Mouse (Mus musculus) hindbrain, embryonic 12.5 days (tissue): ENCODE measurements around the gene Ggt5. TPM values are rescaled to one million over a fixed set of nuclear protein-coding genes. Genes with fewer than 3 reads are reported as not detected.

ENCODE experiments used
- ATAC-seq: fragments of 200-750 bp; cut with Nextera tagmentation; 2 replicates; pipeline ENCODE4 v1.8.0; 2017; ENCODE audit warnings: moderate TSS enrichment; ENCODE audit not compliant: low FRiP score
- H3K27ac ChIP-seq: fragments of 300-500 bp; sonication (generic); 2 replicates; pipeline ENCODE4 v1.5.1; 2016; ENCODE audit warnings: mild to moderate bottlenecking
- H3K27me3 ChIP-seq: fragments of 300-500 bp; sonication (generic); 2 replicates; pipeline ENCODE4 v1.6.1; 2016; ENCODE audit warnings: mild to moderate bottlenecking
- H3K36me3 ChIP-seq: fragments of 300-500 bp; sonication (generic); 2 replicates; pipeline ENCODE4 v1.6.1; 2016; ENCODE audit warnings: mild to moderate bottlenecking
- H3K4me1 ChIP-seq: fragments of 300-500 bp; sonication (generic); 2 replicates; pipeline ENCODE4 v1.6.1; 2016
- H3K4me2 ChIP-seq: fragments of 300-500 bp; sonication (generic); replicated peaks from 2 replicates; pipeline ENCODE4 v1.6.1; 2016; ENCODE audit warnings: mild to moderate bottlenecking
- H3K4me3 ChIP-seq: fragments of 300-500 bp; sonication (generic); 2 replicates; pipeline ENCODE4 v1.5.1; 2016; ENCODE audit warnings: mild to moderate bottlenecking
- H3K9ac ChIP-seq: fragments of 300-500 bp; sonication (generic); 2 replicates; pipeline ENCODE4 v1.6.1; 2016; ENCODE audit warnings: mild to moderate bottlenecking, moderate library complexity
- H3K9me3 ChIP-seq: fragments of 300-500 bp; sonication (generic); replicated peaks from 2 replicates; pipeline ENCODE4 v1.6.1; 2016; ENCODE audit warnings: mild to moderate bottlenecking
- WGBS: fragments of 180-500 bp; shearing (Covaris S2); methylation state at CpG from one replicate; pipeline ENCODE4 v1.1.7; 2016; 5-methylcytosine and 5-hydroxymethylcytosine counted together
- polyA plus RNA-seq: library from polyadenylated mRNA; unstranded; fragments of >200 nt; fragmentation: Nextera tagmentation; extraction: Ambion mirVana; gene quantifications from 2 replicates; pipeline ENCODE4 v1.2.1, GENCODE M21; 2016

The Ggt5 gene
- polyA plus RNA-seq, 1 experiment from 2014 or later, result 2.1 TPM

GRCm38 (mm10) chr10:75595981-75596380 is 6.8 kb downstream of the Ggt5 start:
- no peaks in the 10 kb centered on the region for H3K36me3 ChIP-seq
- WGBS, result 90% methylated on average over 8 of the region's 8 CpGs
- H3K9me3 ChIP-seq, result peaks cover 3% of the 10 kb centered on the region; the same call in 1 of the 2 replicates
- no peak overlapping the region for H3K9ac ChIP-seq
- H3K4me1 ChIP-seq, result no peaks in the 10 kb centered on the region
- H3K27me3 ChIP-seq, result no peaks in the 10 kb centered on the region
- no peak overlapping the region for H3K4me3 ChIP-seq
- no peak overlapping the region for H3K4me2 ChIP-seq
- H3K27ac ChIP-seq, result no peak overlapping the region
- no peak for ATAC-seq

DNA sequence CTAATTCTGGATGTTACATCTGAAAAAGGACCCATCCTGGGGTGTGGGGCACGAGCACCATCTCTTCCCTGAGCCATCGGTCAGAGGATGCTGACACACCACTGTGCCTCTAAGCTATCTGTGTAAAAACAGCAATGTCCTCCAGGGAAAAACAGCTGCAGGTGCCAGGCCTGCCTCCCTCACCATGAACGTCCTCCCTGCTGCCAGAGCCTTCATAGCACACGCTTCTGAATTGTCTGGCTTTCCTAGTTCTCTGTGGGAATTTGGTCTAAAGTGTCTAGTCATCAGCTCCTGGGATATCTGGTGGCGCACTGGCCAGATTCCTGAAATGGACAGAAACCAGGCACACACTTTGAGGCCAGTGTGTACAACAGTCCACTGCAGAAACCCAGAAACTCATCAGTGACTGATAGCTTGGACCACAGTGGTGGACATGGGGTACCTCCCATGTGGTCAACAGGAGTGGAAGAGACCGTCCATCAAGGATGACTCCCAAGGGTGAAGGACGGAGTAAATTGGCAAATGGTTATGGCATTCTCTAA is 11.1 kb downstream of the Ggt5 start:
- no peak for ATAC-seq
- WGBS, result 87% methylated on average over 7 of the region's 7 CpGs

GRCm38 (mm10) chr10:75605162-75605846 is 16.2 kb downstream of the Ggt5 start:
- H3K9me3 ChIP-seq, result no peaks in the 10 kb centered on the region
- H3K36me3 ChIP-seq, result no peaks in the 10 kb centered on the region
- H3K4me2 ChIP-seq, result no peak overlapping the region
- 47% methylated on average over 11 of the region's 11 CpGs for WGBS
- no peak overlapping the region for H3K4me3 ChIP-seq
- no peaks in the 10 kb centered on the region for H3K4me1 ChIP-seq
- H3K27me3 ChIP-seq, result 0 out of 2 replicates have a peak, but pooled peaks cover 2% of the 10 kb centered on the region
- no peak overlapping the region for H3K9ac ChIP-seq
- ATAC-seq, result no peak
- no peak overlapping the region for H3K27ac ChIP-seq

More for the DNA sequence above, 11.1 kb downstream of the Ggt5 start:
- H3K4me1 ChIP-seq, result no peaks in the 10 kb centered on the region
- peaks cover 3% of the 10 kb centered on the region; the same call in 1 of the 2 replicates for H3K9me3 ChIP-seq
- H3K27ac ChIP-seq, result no peak overlapping the region
- H3K9ac ChIP-seq, result no peak overlapping the region
- no peaks in the 10 kb centered on the region for H3K27me3 ChIP-seq
- H3K36me3 ChIP-seq, result no peaks in the 10 kb centered on the region
- H3K4me2 ChIP-seq, result no peak overlapping the region
- no peak overlapping the region for H3K4me3 ChIP-seq

GRCm38 (mm10) chr10:75607253-75607652 is 18.1 kb downstream of the Ggt5 start:
- no peaks in the 10 kb centered on the region for H3K9me3 ChIP-seq
- H3K27me3 ChIP-seq, result 0 out of 2 replicates have a peak, but pooled peaks cover 4% of the 10 kb centered on the region
- H3K4me2 ChIP-seq, result no peak overlapping the region
- H3K27ac ChIP-seq, result no peak overlapping the region
- WGBS, result 90% methylated on average over 4 of the region's 4 CpGs
- no peak overlapping the region for H3K9ac ChIP-seq
- no peak overlapping the region for H3K4me3 ChIP-seq
- no peaks in the 10 kb centered on the region for H3K4me1 ChIP-seq
- ATAC-seq, result no peak
- no peaks in the 10 kb centered on the region for H3K36me3 ChIP-seq

GRCm38 (mm10) chr10:75608975-75609374 is 19.8 kb downstream of the Ggt5 start:
- Histone ChIP-seq H3K4me2 (no peak overlapping the region), H3K9ac (no peak overlapping the region), H3K36me3 (no peaks in the 10 kb centered on the region), H3K9me3 (no peaks in the 10 kb centered on the region), H3K4me3 (no peak overlapping the region), H3K27ac (no peak overlapping the region), H3K4me1 (no peaks in the 10 kb centered on the region), H3K27me3 (0 out of 2 replicates have a peak, but pooled peaks cover 4% of the 10 kb centered on the region)
- WGBS, result 88% methylated on average over 11 of the region's 11 CpGs
- no peak for ATAC-seq

DNA sequence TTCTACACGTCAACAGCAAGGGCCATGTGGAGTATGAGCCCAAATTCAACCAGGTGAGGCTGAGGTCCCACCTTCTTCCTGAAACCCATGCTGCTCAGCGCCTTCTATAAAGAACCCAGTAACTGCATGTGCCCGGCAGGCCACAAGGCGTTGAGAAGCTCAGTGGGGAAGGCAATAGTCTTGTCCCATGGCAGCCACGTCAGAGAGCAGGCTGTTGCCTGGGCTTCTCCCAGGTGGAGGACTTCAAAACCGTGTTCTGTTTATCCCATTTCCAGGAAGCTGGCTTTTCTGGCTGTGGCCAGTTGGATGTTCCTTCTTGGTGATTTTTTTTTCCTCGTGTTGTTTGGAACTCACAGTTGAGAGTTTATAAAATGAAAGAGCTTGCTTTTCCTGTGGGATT is 21.3 kb downstream of the Ggt5 start:
- H3K4me3 ChIP-seq, result no peak overlapping the region
- H3K27me3 ChIP-seq, result 0 out of 2 replicates have a peak, but pooled peaks cover 4% of the 10 kb centered on the region
- no peak overlapping the region for H3K4me2 ChIP-seq
- 61% methylated on average over 7 of the region's 7 CpGs for WGBS
- H3K9me3 ChIP-seq, result no peaks in the 10 kb centered on the region
- H3K9ac ChIP-seq, result no peak overlapping the region
- no peak overlapping the region for H3K27ac ChIP-seq
- no peaks in the 10 kb centered on the region for H3K36me3 ChIP-seq
- H3K4me1 ChIP-seq, result no peaks in the 10 kb centered on the region
- ATAC-seq, result no peak

GRCm38 (mm10) chr10:75616044-75616443 is 26.9 kb downstream of the Ggt5 start:
- Histone ChIP-seq H3K9me3 (no peaks in the 10 kb centered on the region), H3K27ac (no peak overlapping the region), H3K4me3 (no peak overlapping the region), H3K36me3 (no peaks in the 10 kb centered on the region), H3K27me3 (no peaks in the 10 kb centered on the region), H3K4me2 (no peak overlapping the region), H3K9ac (no peak overlapping the region), H3K4me1 (no peaks in the 10 kb centered on the region)
- 94% methylated on average over 4 of the region's 4 CpGs for WGBS
- ATAC-seq, result no peak

DNA sequence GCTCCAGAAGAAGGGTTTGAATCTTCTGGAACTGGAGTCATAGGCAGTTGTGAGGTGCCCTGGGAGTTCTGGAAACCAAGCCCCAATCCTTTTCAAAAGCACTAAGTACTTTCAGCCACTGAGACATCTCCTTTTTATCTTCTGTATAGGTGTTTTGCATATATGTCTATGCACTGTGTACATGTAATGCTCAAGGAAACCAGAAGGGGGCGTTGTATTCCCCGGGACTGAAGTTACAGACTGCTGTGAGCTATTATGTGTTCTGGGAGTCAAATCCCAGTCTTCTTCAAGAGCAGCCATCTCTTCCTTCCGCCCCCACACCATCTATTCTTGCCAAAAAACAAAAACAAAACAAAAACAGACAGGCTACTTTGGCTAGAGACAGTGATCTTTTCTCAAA is 31.7 kb downstream of the Ggt5 start:
- Histone ChIP-seq H3K4me3 (no peak overlapping the region), H3K4me1 (no peaks in the 10 kb centered on the region), H3K36me3 (no peaks in the 10 kb centered on the region), H3K9ac (no peak overlapping the region), H3K27me3 (no peaks in the 10 kb centered on the region), H3K27ac (no peak overlapping the region), H3K9me3 (0 out of 2 replicates have a peak, but pooled peaks cover 5% of the 10 kb centered on the region), H3K4me2 (no peak overlapping the region)
- 54% methylated on average over 3 of the region's 3 CpGs for WGBS
- ATAC-seq, result no peak

- Histone ChIP-seq H3K36me3 (no peaks in the 10 kb centered on the region), H3K4me1 (no peaks in the 10 kb centered on the region), H3K27me3 (no peaks in the 10 kb centered on the region), H3K9me3 (0 out of 2 replicates have a peak, but pooled peaks cover 5% of the 10 kb centered on the region), H3K4me3 (no peak overlapping the region), H3K9ac (no peak overlapping the region), H3K27ac (no peak overlapping the region), H3K4me2 (no peak overlapping the region)
- WGBS, result 64% methylated on average over 6 of the region's 6 CpGs
- ATAC-seq, result no peak
These were observed 36.8 kb downstream of the Ggt5 start for GRCm38 (mm10) chr10:75625920-75626319.

DNA sequence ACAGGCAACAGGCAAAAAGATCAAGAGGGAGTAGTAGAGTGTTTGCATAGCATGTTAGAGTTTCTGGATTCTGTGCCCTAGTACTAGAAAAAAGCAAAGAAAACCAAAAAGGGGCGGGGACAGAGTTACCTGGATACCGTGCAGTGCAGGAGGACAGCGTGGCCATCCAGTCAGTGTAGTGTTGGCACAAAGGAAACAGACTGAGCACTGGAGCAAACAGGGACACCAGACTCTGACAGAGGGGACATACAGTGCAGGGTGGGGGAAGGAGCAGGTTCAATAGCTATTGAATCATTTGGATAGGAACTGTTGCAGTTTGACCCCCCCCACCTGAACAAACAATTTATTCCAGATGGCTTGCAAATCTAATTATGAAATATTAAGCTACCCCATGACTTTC is 37.9 kb downstream of the Ggt5 start:
- no peaks in the 10 kb centered on the region for H3K36me3 ChIP-seq
- no peaks in the 10 kb centered on the region for H3K4me1 ChIP-seq
- no peak overlapping the region for H3K27ac ChIP-seq
- H3K27me3 ChIP-seq, result no peaks in the 10 kb centered on the region
- no peak overlapping the region for H3K4me2 ChIP-seq
- H3K9me3 ChIP-seq, result 0 out of 2 replicates have a peak, but pooled peaks cover 3% of the 10 kb centered on the region
- ATAC-seq, result no peak
- WGBS, result 75% methylated on average over 3 of the region's 3 CpGs
- no peak overlapping the region for H3K9ac ChIP-seq
- no peak overlapping the region for H3K4me3 ChIP-seq

GRCm38 (mm10) chr10:75627490-75627889 is 38.4 kb downstream of the Ggt5 start:
- Histone ChIP-seq H3K4me3 (no peak overlapping the region), H3K4me2 (no peak overlapping the region), H3K9me3 (no peaks in the 10 kb centered on the region), H3K9ac (no peak overlapping the region), H3K4me1 (no peaks in the 10 kb centered on the region), H3K27ac (no peak overlapping the region), H3K27me3 (no peaks in the 10 kb centered on the region), H3K36me3 (no peaks in the 10 kb centered on the region)
- 93% methylated on average over 3 of the region's 3 CpGs for WGBS
- no peak for ATAC-seq

DNA sequence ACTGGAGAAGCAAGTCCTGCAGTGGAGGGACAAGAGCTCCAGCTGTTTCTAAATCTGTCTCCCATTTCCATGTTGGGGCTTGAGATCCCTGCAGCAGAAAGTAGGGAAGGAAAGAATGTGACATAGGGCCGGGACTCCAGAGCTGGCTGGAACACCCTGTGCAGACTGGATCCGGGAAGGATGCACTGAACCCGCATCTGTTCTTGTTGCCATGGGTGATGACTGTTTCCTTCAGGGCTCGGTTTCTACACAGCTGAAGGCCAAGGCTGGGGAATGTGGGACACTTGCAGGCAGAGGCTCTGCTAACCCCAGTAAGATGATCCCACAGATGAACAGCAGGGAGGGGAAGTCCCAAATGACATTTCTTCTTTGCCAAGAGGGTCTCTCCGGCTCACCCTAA is 43.5 kb downstream of the Ggt5 start:
- no peaks in the 10 kb centered on the region for H3K36me3 ChIP-seq
- no peak overlapping the region for H3K27ac ChIP-seq
- H3K4me1 ChIP-seq, result no peaks in the 10 kb centered on the region
- 38% methylated on average over 5 of the region's 5 CpGs for WGBS
- no peak overlapping the region for H3K4me2 ChIP-seq
- ATAC-seq, result no peak
- no peak overlapping the region for H3K9ac ChIP-seq
- H3K27me3 ChIP-seq, result no peaks in the 10 kb centered on the region
- H3K4me3 ChIP-seq, result no peak overlapping the region
- no peaks in the 10 kb centered on the region for H3K9me3 ChIP-seq

GRCm38 (mm10) chr10:75633048-75633447 is 43.9 kb downstream of the Ggt5 start:
- no peaks in the 10 kb centered on the region for H3K36me3 ChIP-seq
- H3K9ac ChIP-seq, result no peak overlapping the region
- no peak overlapping the region for H3K4me2 ChIP-seq
- H3K9me3 ChIP-seq, result no peaks in the 10 kb centered on the region
- WGBS, result 77% methylated on average over 5 of the region's 5 CpGs
- H3K4me3 ChIP-seq, result no peak overlapping the region
- no peaks in the 10 kb centered on the region for H3K27me3 ChIP-seq
- H3K27ac ChIP-seq, result no peak overlapping the region
- no peaks in the 10 kb centered on the region for H3K4me1 ChIP-seq
- no peak for ATAC-seq
